Comparison of ENCODE assay signal across 8 mouse cellular contexts in genomic region chr10:81551597-81552102, GRCm38 (mm10). TPM values are rescaled to one million over a fixed set of nuclear protein-coding genes. Genes with fewer than 3 reads are reported as not detected.
DNase-seq lines count a peak whose midpoint lies in the region; ATAC-seq lines count a peak whose summit lies in the region.

No protein-coding gene starts in this region.

- WGBS in hindbrain, embryonic 14.5 days: 6% methylated on average over 12 of the region's 12 CpGs

- H3K27me3 ChIP-seq in hindbrain, embryonic 14.5 days (ENCODE audit: control insufficient read depth, insufficient read depth, low read length): no peaks in the 10 kb centered on the region

- H3K4me3 ChIP-seq in hindbrain, embryonic 14.5 days (replicated peaks; ENCODE audit: low read length): no peak overlapping the region

- H3K4me2 ChIP-seq in hindbrain, embryonic 14.5 days (replicated peaks): no peak overlapping the region

- H3K9ac ChIP-seq in hindbrain, embryonic 14.5 days: no peak overlapping the region

- no peak overlapping the region for H3K27ac ChIP-seq in hindbrain, embryonic 14.5 days

- H3K4me1 ChIP-seq in hindbrain, embryonic 14.5 days (replicated peaks; ENCODE audit: control insufficient read depth, insufficient read depth, low read length): no peaks in the 10 kb centered on the region

- peak; percentile 74 for ATAC-seq in hindbrain, embryonic 14.5 days (ENCODE audit: low FRiP score)

- peak; percentile 91 for DNase-seq in ZHBTc4 (ENCODE audit: low read depth, low spot score)
- DNase-seq in cerebellum, postnatal 10 days: peak; percentile 89 to 93
- peak; percentile 74 to 83 for DNase-seq in frontal cortex, postnatal 36 days (ENCODE audit: low spot score in 2 of 2)
- peak; percentile 82 for DNase-seq in hindbrain, embryonic 14.5 days (ENCODE audit: low spot score)
- DNase-seq in layer of hippocampus, postnatal 36 days: peak; percentile 70 to 75
- DNase-seq in lung, postnatal 25 days (ENCODE audit: low spot score): peak; percentile 91
- peak; percentile 88 for DNase-seq in retina, postnatal 7 days (ENCODE audit: low read depth, low spot score)
- peak; percentile 91 for DNase-seq in thymus, postnatal 4 days

- no peaks in the 10 kb centered on the region for H3K36me3 ChIP-seq in hindbrain, embryonic 14.5 days (replicated peaks; ENCODE audit: control insufficient read depth, insufficient read depth)

- no peaks in the 10 kb centered on the region for H3K9me3 ChIP-seq in hindbrain, embryonic 14.5 days (ENCODE audit: control insufficient read depth, low read length)

RNA-seq across cellular contexts. Expression of gene Gna11, which starts 6.7 kb away (rescaled TPM):
- polyA plus RNA-seq in hindbrain, embryonic 14.5 days (2014; fragmentation: Nextera tagmentation; extraction: Ambion mirVana): 87.5 and 95.5 TPM in 2 replicates
- 100 to 1,000 TPM; 113 to 117 TPM for total RNA-seq in layer of hippocampus, postnatal 36 days (2021)

RNA-seq across cellular contexts. Expression of gene Aes, which starts 7.6 kb away (rescaled TPM):
- 524 and 550 TPM in 2 replicates for polyA plus RNA-seq in hindbrain, embryonic 14.5 days (2014; fragmentation: Nextera tagmentation; extraction: Ambion mirVana)
- 100 to 1,000 TPM; 667 to 720 TPM for total RNA-seq in layer of hippocampus, postnatal 36 days (2021)

RNA-seq across cellular contexts. Expression of gene Tle2, which starts 22.7 kb away (rescaled TPM):
- 24.5 and 29.7 TPM in 2 replicates for polyA plus RNA-seq in hindbrain, embryonic 14.5 days (2014; fragmentation: Nextera tagmentation; extraction: Ambion mirVana)
- total RNA-seq in layer of hippocampus, postnatal 36 days (2021): 10 to 100 TPM; 33.2 to 33.9 TPM

RNA-seq across cellular contexts. Expression of gene Gna15, which starts 27.6 kb away (rescaled TPM):
- polyA plus RNA-seq in hindbrain, embryonic 14.5 days (2014; fragmentation: Nextera tagmentation; extraction: Ambion mirVana): 1.1 and 1.2 TPM in 2 replicates
- total RNA-seq in layer of hippocampus, postnatal 36 days (2021): 1 to 10 TPM; 3.0 to 3.4 TPM

RNA-seq across cellular contexts. Expression of gene Tle6, which starts 49.2 kb away (rescaled TPM):
- polyA plus RNA-seq in hindbrain, embryonic 14.5 days (2014; fragmentation: Nextera tagmentation; extraction: Ambion mirVana): 4.2 and 4.8 TPM in 2 replicates
- total RNA-seq in layer of hippocampus, postnatal 36 days (2021): 1 to 10 TPM; 1.3 to 3.0 TPM
